Mouse (Mus musculus) embryonic fibroblast, embryonic 13.5 days (primary cell): ENCODE results near the gene Cntnap5b.

Source experiments
- CTCF ChIP-seq: IDR thresholded peaks from 2 replicates; pipeline ENCODE4 v1.5.1; 2011; ENCODE audit warnings: mild to moderate bottlenecking, control low read depth, low read length, moderate library complexity, borderline replicate concordance; ENCODE audit not compliant: insufficient read depth
- POLR2A ChIP-seq: IDR thresholded peaks from 2 replicates; pipeline ENCODE4 v1.6.1; 2011; ENCODE audit warnings: low read depth, mild to moderate bottlenecking, control low read depth, low read length, moderate library complexity

- TF ChIP-seq CTCF (no peak), POLR2A (no peak)
Measured at GRCm38 (mm10) chr1:99759996-99760395, 12.6 kb upstream of the Cntnap5b start.
